Mouse (Mus musculus) Patski (cell line): ENCODE results near the gene Cobl. TPM values are rescaled to one million over a fixed set of nuclear protein-coding genes. Genes with fewer than 3 reads are reported as not detected.

ENCODE experiments used
- ATAC-seq: fragments of 100-300 bp; one replicate; pipeline ENCODE4 v1.8.0; 2021
- CTCF ChIA-PET: fragments of 350-600 bp; sonication (Branson Sonifier 250); formaldehyde crosslinking; loops from one replicate; lab custom pipeline; 2022; ENCODE audit warnings: inconsistent platforms; lab: Charles Lee
- POLR2A ChIA-PET: fragments of 350-600 bp; sonication (Branson Sonifier 250); formaldehyde crosslinking; loops from one replicate; lab custom pipeline; 2022; ENCODE audit warnings: antibody characterized with exemption, inconsistent platforms; lab: Charles Lee
- DNase-seq: peaks from one replicate; pipeline ENCODE4 v3.0.0-alpha.2; 2011; ENCODE audit warnings: low read depth, low spot score
- H3K27me3 ChIP-seq: fragments of 371-371 bp; one replicate; pipeline ENCODE4 v1.5.1; 2021
- CTCF ChIP-seq: fragments of 100-300 bp; IDR thresholded peaks from one replicate; pipeline ENCODE4 v1.5.1; 2021
- in situ Hi-C: fragments of 300-500 bp; cut with MboI; formaldehyde crosslinking; loops from 3 replicates; pipeline ENCODE4 v1.11.1; 2018; ENCODE audit warnings: low pct_unique_long_range_greater_than_20kb, mixed read lengths
- polyA plus RNA-seq: library from polyadenylated mRNA; unstranded; gene quantifications from one replicate; pipeline ENCODE4 v1.2.3, GENCODE M21; 2021

The Cobl gene
- polyA plus RNA-seq, 1 experiment from 2014 or later: 51.7 TPM

GRCm38 (mm10) chr11:12430231-12431041, 34.3 kb downstream of the Cobl start:
- ATAC-seq (no peak), DNase-seq (no peak)
- H3K27me3 ChIP-seq: no peaks in the 10 kb centered on the region
- TF ChIP-seq CTCF: no peak
- ChIA-PET POLR2A (no interaction called here), CTCF (no interaction called here)
- in situ Hi-C loops: no loop called here

- no peaks in the 10 kb centered on the region for H3K27me3 ChIP-seq
- DNase-seq (no peak), ATAC-seq (no peak)
- in situ Hi-C loops: no loop called here
- no peak for TF ChIP-seq CTCF
- CTCF ChIA-PET: interaction anchor here (0.7 to 1.7 kb wide), 5 partner anchors 10 to 48 kb away, joined by 3 to 5 read pairs (median 4); no protein-coding TSS in a partner anchor
- POLR2A ChIA-PET: no interaction called here
Measured at GRCm38 (mm10) chr11:12426746-12427145, 38.0 kb downstream of the Cobl start.

- TF ChIP-seq CTCF: no peak
- ATAC-seq (peak; percentile 99), DNase-seq (peak; percentile 30)
- CTCF ChIA-PET: no interaction called here
- in situ Hi-C loops: no loop called here
- POLR2A ChIA-PET: no interaction called here
- H3K27me3 ChIP-seq: no peaks in the 10 kb centered on the region
Measured at GRCm38 (mm10) chr11:12424205-12424604, 40.6 kb downstream of the Cobl start.

GRCm38 (mm10) chr11:12421183-12421582, 43.6 kb downstream of the Cobl start:
- ChIA-PET CTCF (interaction anchor here (0.7 to 1.4 kb wide), 5 partner anchors 10 to 47 kb away, joined by 3 to 4 read pairs (median 3); no protein-coding TSS in a partner anchor), POLR2A (no interaction called here)
- no peak for DNase-seq
- in situ Hi-C loops: no loop called here
- no peaks in the 10 kb centered on the region for H3K27me3 ChIP-seq
- no peak for TF ChIP-seq CTCF
- ATAC-seq: no peak

GRCm38 (mm10) chr11:12420146-12420545, 44.6 kb downstream of the Cobl start:
- ChIA-PET CTCF (interaction anchor here (1.2 kb wide), 1 partner anchor 11 kb away, joined by 3 read pairs; no protein-coding TSS in a partner anchor), POLR2A (no interaction called here)
- ATAC-seq (no peak), DNase-seq (no peak)
- no peaks in the 10 kb centered on the region for H3K27me3 ChIP-seq
- TF ChIP-seq CTCF: no peak
- in situ Hi-C loops: no loop called here

GRCm38 (mm10) chr11:12416899-12417298, 47.9 kb downstream of the Cobl start:
- ChIA-PET CTCF (interaction anchor here (1.3 to 2.4 kb wide), 2 partner anchors 8 to 10 kb away, joined by 3 to 6 read pairs; no protein-coding TSS in a partner anchor), POLR2A (no interaction called here)
- DNase-seq: no peak
- no peak for ATAC-seq
- no peak for TF ChIP-seq CTCF
- in situ Hi-C loops: no loop called here
- no peaks in the 10 kb centered on the region for H3K27me3 ChIP-seq

- no peak for ATAC-seq
- no peaks in the 10 kb centered on the region for H3K27me3 ChIP-seq
- no peak for DNase-seq
- CTCF ChIA-PET: no interaction called here
- in situ Hi-C loops: no loop called here
- no peak for TF ChIP-seq CTCF
- POLR2A ChIA-PET: no interaction called here
Measured at GRCm38 (mm10) chr11:12415329-12415728, 49.4 kb downstream of the Cobl start.

GRCm38 (mm10) chr11:12411950-12412349, 52.8 kb downstream of the Cobl start:
- DNase-seq: no peak
- ATAC-seq: no peak
- ChIA-PET POLR2A (interaction anchor here (0.9 kb wide), 1 partner anchor 18 kb away, joined by 4 read pairs; no protein-coding TSS in a partner anchor), CTCF (interaction anchor here (0.9 to 1.6 kb wide), 6 partner anchors 10 to 61 kb away, joined by 3 to 5 read pairs (median 4); no protein-coding TSS in a partner anchor)
- H3K27me3 ChIP-seq: no peaks in the 10 kb centered on the region
- in situ Hi-C loops: no loop called here
- no peak for TF ChIP-seq CTCF

- no peak for DNase-seq
- no peaks in the 10 kb centered on the region for H3K27me3 ChIP-seq
- no peak for TF ChIP-seq CTCF
- in situ Hi-C loops: no loop called here
- peak; percentile 82 for ATAC-seq
- ChIA-PET POLR2A (no interaction called here), CTCF (interaction anchor here (0.9 to 1.7 kb wide), 7 partner anchors 11 to 62 kb away, joined by 3 to 6 read pairs (median 4); no protein-coding TSS in a partner anchor)
Measured at GRCm38 (mm10) chr11:12411075-12411807, 53.5 kb downstream of the Cobl start.

- no peak for ATAC-seq
- in situ Hi-C loops: no loop called here
- no peak for TF ChIP-seq CTCF
- ChIA-PET POLR2A (interaction anchor here (1.5 kb wide), 1 partner anchor 11 kb away, joined by 4 read pairs; no protein-coding TSS in a partner anchor), CTCF (interaction anchor here (0.6 to 1.7 kb wide), 7 partner anchors 8 to 134 kb away, joined by 3 to 6 read pairs (median 3); no protein-coding TSS in a partner anchor)
- DNase-seq: no peak
- no peaks in the 10 kb centered on the region for H3K27me3 ChIP-seq
Measured at GRCm38 (mm10) chr11:12409463-12409862, 55.3 kb downstream of the Cobl start.
